Mouse (Mus musculus): ENCODE data around the gene Carns1. TPM values are rescaled to one million over a fixed set of nuclear protein-coding genes. Genes with fewer than 3 reads are reported as not detected.
A peak's percentile ranks its signal among the peaks of the same experiment; 100 is the strongest.

Carns1 gene
- polyA plus RNA-seq, 1 experiment from 2014 or later = 3.2 TPM

- WGBS = 94% methylated on average over 17 of the region's 17 CpGs
- H3K4me3 ChIP-seq = peak overlapping the region; percentile 90; the same call in 1 of the 2 replicates
- H3K36me3 ChIP-seq = peaks cover 47% of the 10 kb centered on the region
- H3K9me3 ChIP-seq (replicated peaks) = no peaks in the 10 kb centered on the region
- no peaks in the 10 kb centered on the region for H3K27me3 ChIP-seq (ENCODE audit: low read depth, poor library complexity, severe bottlenecking)
- no peak for DNase-seq (ENCODE audit: low spot score)
- H3K4me1 ChIP-seq = peaks cover 46% of the 10 kb centered on the region
- no peak overlapping the region for H3K27ac ChIP-seq
Observed at GRCm38 (mm10) chr19:4149764-4150461, 25.4 kb downstream of the Carns1 start.

GRCm38 (mm10) chr19:4149283-4149682 is 26.0 kb downstream of the Carns1 start:
- H3K4me3 ChIP-seq = peak overlapping the region; percentile 90
- 89% methylated on average over 11 of the region's 11 CpGs for WGBS
- peak overlapping the region; percentile 90; the same call in 1 of the 2 replicates for H3K27ac ChIP-seq
- H3K4me1 ChIP-seq = peaks cover 44% of the 10 kb centered on the region
- H3K27me3 ChIP-seq (ENCODE audit: low read depth, poor library complexity, severe bottlenecking) = no peaks in the 10 kb centered on the region
- peaks cover 45% of the 10 kb centered on the region for H3K36me3 ChIP-seq
- DNase-seq (ENCODE audit: low spot score) = no peak
- H3K9me3 ChIP-seq (replicated peaks) = no peaks in the 10 kb centered on the region

- WGBS = 2% methylated on average over 6 of the region's 8 CpGs
- Histone ChIP-seq H3K4me3 (peak overlapping the region; percentile 90), H3K36me3 (peaks cover 42% of the 10 kb centered on the region), H3K9me3 (replicated peaks) (no peaks in the 10 kb centered on the region), H3K4me1 (peaks cover 46% of the 10 kb centered on the region), H3K27me3 (ENCODE audit: low read depth, poor library complexity, severe bottlenecking) (no peaks in the 10 kb centered on the region), H3K27ac (peak overlapping the region; percentile 90)
- DNase-seq (ENCODE audit: low spot score) = no peak
Observed at GRCm38 (mm10) chr19:4148819-4149218, 26.5 kb downstream of the Carns1 start.

GRCm38 (mm10) chr19:4148491-4148806 is 26.8 kb downstream of the Carns1 start, which contains the start of gene Coro1b:
Gene Coro1b, plus strand, starts transcription at chr19:4148619.
- DNase-seq (ENCODE audit: low spot score) = peak; percentile 97
- no peaks in the 10 kb centered on the region for H3K9me3 ChIP-seq (replicated peaks)
- peak within 1 kb of the TSS; percentile 90 for H3K4me3 ChIP-seq
- H3K4me1 ChIP-seq = peaks cover 49% of the 10 kb centered on the region
- under 1% methylated on average over 24 of the region's 33 CpGs for WGBS
- H3K27me3 ChIP-seq (ENCODE audit: low read depth, poor library complexity, severe bottlenecking) = no peaks in the 10 kb centered on the region
- peak within 1 kb of the TSS; percentile 90 for H3K27ac ChIP-seq
- peaks cover 39% of the 10 kb centered on the region for H3K36me3 ChIP-seq

GRCm38 (mm10) chr19:4147782-4148490 is 27.3 kb downstream of the Carns1 start:
- Histone ChIP-seq H3K4me3 (peak overlapping the region; percentile 90), H3K36me3 (peaks cover 33% of the 10 kb centered on the region), H3K27ac (peak overlapping the region; percentile 90), H3K4me1 (peaks cover 47% of the 10 kb centered on the region), H3K9me3 (replicated peaks) (no peaks in the 10 kb centered on the region), H3K27me3 (ENCODE audit: low read depth, poor library complexity, severe bottlenecking) (no peaks in the 10 kb centered on the region)
- DNase-seq (ENCODE audit: low spot score) = no peak
- 38% methylated on average over 9 of the region's 9 CpGs for WGBS

DNA sequence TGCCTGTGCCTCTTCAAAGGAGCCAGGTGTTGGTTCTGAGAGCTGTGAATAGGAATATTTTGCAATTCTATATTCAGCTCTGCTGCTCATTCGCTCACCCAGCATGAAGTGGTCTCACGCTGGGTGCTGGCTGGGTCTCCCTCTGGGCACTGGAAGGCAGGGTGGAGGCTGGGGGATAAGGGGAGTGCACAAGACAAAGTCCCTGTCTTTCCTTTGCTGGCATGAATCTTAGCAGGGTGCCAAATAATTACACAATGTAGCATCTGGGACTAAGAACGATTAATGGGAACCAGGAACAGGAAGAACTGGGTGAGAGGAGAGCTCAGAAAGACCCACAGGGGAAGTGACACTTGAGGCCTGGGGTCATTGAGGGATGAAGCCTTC is 28.3 kb downstream of the Carns1 start:
- Histone ChIP-seq H3K36me3 (peaks cover 24% of the 10 kb centered on the region), H3K4me1 (peaks cover 50% of the 10 kb centered on the region), H3K27me3 (ENCODE audit: low read depth, poor library complexity, severe bottlenecking) (no peaks in the 10 kb centered on the region), H3K27ac (no peak overlapping the region), H3K9me3 (replicated peaks) (no peaks in the 10 kb centered on the region), H3K4me3 (no peak overlapping the region)
- no peak for DNase-seq (ENCODE audit: low spot score)
- WGBS = 61% methylated on average over 3 of the region's 3 CpGs

DNA sequence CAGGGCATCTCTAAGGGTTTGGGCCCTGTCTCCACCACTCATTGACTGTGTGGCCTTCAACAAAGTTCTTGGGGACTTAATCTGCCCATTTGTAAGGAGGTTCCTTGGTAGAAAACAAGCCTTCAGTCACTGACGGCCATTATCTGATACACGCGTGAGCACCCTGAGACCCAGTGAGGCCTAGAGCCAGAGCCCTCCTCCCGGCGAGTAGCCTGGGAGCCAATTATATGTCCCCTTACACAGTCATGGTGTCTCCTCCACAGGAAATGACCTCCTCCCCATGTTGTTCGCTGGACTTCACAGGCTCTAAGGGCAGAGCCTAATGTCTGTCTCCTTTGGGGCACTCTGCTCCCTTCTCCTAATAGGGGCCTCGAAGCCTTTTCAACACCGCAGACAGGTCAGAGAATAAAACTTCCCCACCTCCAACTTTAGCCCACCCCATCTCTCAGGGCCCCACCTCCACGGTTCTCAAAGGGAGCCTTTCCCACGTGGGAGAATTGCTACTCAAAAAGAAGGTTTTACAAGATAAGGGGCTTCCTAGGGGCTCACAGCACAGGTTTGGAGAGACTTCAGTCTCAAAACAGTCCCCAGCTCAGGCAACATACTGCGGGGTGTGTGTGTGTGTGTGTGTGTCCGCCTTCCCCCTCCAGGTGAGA is 28.8 kb downstream of the Carns1 start:
- no peaks in the 10 kb centered on the region for H3K9me3 ChIP-seq (replicated peaks)
- no peak for DNase-seq (ENCODE audit: low spot score)
- H3K4me1 ChIP-seq = peaks cover 50% of the 10 kb centered on the region
- H3K27ac ChIP-seq = no peak overlapping the region
- 68% methylated on average over 12 of the region's 12 CpGs for WGBS
- no peaks in the 10 kb centered on the region for H3K27me3 ChIP-seq (ENCODE audit: low read depth, poor library complexity, severe bottlenecking)
- H3K36me3 ChIP-seq = peaks cover 19% of the 10 kb centered on the region
- H3K4me3 ChIP-seq = no peak overlapping the region

DNA sequence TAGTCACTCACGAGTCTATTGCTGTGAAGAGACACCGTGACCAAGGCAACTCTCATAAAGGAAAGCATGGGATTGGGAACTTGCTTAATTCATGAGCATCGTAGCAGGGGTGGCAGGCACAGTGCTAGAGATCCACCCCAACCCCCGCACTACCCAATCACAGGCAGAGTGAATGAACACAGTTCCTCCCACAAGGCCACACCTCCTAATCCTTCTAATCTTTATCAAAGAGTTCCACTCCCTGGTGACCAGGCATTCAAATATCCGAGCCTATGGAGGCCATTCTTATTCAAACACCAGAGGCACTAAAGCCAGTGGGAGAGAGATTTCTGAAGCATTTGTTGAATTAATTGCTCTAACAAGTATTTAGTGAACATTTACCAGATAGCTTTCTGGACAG is 29.3 kb downstream of the Carns1 start:
- Histone ChIP-seq H3K9me3 (replicated peaks) (no peaks in the 10 kb centered on the region), H3K27me3 (ENCODE audit: low read depth, poor library complexity, severe bottlenecking) (no peaks in the 10 kb centered on the region), H3K4me1 (peaks cover 50% of the 10 kb centered on the region), H3K27ac (no peak overlapping the region), H3K4me3 (no peak overlapping the region), H3K36me3 (peaks cover 13% of the 10 kb centered on the region)
- DNase-seq (ENCODE audit: low spot score) = no peak
- 95% methylated on average over 5 of the region's 5 CpGs for WGBS

DNA sequence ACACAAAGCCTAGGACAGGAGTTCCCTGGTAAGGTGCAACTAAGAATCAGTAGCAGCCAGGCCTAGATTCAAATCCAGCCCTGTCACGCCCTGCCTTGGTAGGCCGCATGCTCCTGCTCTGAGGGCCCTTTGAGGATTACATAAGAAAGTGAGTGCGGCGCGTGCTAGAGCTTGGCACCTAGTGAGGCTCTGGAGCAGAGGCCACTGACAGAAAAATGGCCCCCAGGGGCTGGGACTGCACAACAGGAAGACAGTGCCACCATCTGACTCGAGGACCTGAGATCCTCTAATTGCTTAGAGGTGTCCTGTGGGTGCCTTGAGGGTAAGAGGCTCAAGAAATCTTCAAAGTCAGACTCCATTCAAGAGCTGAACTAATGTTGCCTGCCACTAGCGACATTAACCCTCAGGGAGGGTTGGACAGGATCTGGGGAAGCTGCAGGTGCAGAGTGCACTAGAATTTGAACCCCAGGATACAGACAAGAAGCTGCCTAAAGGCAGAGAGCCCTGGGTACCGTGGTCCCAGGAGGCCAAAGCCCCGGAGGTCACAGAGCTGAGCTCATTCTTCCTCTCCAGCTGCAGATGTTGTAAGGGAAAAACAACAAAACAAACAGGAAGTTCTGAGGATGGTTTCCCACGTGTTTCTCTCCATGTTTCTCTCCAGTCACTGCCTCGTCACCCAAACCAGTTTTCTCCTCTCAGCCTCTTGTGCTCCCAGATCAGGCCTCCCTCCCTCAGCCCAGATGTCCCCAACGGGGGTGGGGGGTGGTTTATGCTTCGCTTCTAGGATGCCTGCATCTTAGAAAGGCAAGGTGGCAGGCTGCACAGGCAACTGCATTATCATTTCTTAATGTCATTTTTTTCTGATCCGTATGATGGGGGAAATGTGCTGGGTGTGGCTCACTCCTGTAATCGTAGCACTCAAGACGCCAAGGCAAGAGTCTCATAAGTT is 30.5 kb downstream of the Carns1 start:
- Histone ChIP-seq H3K27me3 (ENCODE audit: low read depth, poor library complexity, severe bottlenecking) (no peaks in the 10 kb centered on the region), H3K4me1 (peaks cover 41% of the 10 kb centered on the region), H3K4me3 (no peak overlapping the region), H3K9me3 (replicated peaks) (no peaks in the 10 kb centered on the region), H3K36me3 (peaks cover 2% of the 10 kb centered on the region), H3K27ac (no peak overlapping the region)
- 85% methylated on average over 16 of the region's 16 CpGs for WGBS
- DNase-seq (ENCODE audit: low spot score) = no peak

DNA sequence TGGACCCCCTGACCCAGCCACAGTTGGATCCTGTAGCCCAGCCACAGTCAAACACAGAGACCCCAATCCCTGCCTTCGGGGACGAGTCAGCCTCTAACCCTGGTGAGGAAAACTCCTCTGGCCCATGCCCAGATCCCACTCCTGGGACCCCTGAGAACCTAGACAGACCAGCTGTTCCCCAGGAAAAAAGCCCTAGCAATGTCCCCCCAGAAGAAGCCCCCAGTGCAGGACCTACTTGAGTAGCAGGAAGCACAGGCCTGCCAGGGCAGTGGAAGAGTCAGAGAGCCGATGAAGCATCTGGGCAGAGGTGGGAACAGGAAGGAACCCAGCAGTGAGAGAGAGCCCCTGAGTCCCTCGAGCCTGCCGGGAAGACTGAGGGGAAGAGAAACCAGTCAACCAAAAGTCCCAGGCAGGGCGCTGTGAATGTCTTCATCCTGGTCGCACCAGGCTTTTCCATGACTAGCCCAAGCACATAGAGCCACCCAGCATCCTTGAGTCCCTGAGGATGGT is 31.5 kb downstream of the Carns1 start, which contains the start of gene Cabp4:
Cabp4 (minus strand) TSS at position 275 of the 510 bp plus-strand sequence.
- no peaks in the 10 kb centered on the region for H3K36me3 ChIP-seq
- no peak within 1 kb of the TSS for H3K27ac ChIP-seq
- WGBS = 82% methylated on average over 7 of the region's 7 CpGs
- H3K27me3 ChIP-seq (ENCODE audit: low read depth, poor library complexity, severe bottlenecking) = no peaks in the 10 kb centered on the region
- no peaks in the 10 kb centered on the region for H3K9me3 ChIP-seq (replicated peaks)
- peaks cover 31% of the 10 kb centered on the region for H3K4me1 ChIP-seq
- DNase-seq (ENCODE audit: low spot score) = no peak
- H3K4me3 ChIP-seq = no peak within 1 kb of the TSS

DNA sequence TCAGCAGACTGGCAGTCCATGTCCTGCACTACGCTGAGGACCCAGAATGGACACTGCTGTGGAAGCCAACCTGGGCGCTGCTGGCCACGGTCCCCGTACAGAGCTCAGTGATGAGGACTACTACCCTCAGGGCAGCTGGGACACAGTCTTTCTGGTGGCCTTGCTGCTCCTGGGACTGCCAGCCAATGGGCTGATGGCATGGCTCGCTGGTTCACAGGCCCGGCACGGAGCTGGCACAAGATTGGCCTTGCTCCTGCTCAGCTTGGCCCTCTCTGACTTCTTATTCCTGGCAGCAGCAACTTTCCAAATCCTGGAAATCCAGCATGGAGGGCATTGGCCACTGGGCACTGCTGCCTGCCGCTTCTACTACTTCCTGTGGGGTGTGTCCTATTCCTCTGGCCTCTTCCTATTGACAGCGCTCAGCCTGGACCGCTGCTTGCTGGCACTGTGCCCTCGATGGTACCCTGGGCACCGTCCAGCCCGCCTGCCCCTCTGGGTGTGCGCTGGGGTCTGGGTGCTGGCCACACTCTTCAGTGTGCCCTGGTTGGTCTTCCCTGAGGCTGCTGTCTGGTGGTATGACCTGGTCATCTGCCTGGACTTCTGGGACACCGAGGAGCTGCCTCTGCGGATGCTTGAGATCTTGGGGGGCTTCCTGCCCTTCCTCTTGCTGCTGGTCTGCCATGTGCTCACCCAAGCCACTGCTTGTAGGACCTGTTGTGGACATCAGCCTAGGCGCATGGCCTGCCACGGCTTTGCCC is 32.7 kb downstream of the Carns1 start:
- Histone ChIP-seq H3K36me3 (no peaks in the 10 kb centered on the region), H3K27ac (no peak overlapping the region), H3K27me3 (ENCODE audit: low read depth, poor library complexity, severe bottlenecking) (no peaks in the 10 kb centered on the region), H3K9me3 (replicated peaks) (no peaks in the 10 kb centered on the region), H3K4me3 (no peak overlapping the region), H3K4me1 (peaks cover 22% of the 10 kb centered on the region)
- WGBS = 91% methylated on average over 18 of the region's 18 CpGs
- no peak for DNase-seq (ENCODE audit: low spot score)
